Mouse (Mus musculus): ENCODE data around the gene Bahcc1. TPM values are rescaled to one million over a fixed set of nuclear protein-coding genes. Genes with fewer than 3 reads are reported as not detected.

Bahcc1 gene
- polyA plus RNA-seq, 1 experiment from 2014 or later: 20.3 TPM

DNA sequence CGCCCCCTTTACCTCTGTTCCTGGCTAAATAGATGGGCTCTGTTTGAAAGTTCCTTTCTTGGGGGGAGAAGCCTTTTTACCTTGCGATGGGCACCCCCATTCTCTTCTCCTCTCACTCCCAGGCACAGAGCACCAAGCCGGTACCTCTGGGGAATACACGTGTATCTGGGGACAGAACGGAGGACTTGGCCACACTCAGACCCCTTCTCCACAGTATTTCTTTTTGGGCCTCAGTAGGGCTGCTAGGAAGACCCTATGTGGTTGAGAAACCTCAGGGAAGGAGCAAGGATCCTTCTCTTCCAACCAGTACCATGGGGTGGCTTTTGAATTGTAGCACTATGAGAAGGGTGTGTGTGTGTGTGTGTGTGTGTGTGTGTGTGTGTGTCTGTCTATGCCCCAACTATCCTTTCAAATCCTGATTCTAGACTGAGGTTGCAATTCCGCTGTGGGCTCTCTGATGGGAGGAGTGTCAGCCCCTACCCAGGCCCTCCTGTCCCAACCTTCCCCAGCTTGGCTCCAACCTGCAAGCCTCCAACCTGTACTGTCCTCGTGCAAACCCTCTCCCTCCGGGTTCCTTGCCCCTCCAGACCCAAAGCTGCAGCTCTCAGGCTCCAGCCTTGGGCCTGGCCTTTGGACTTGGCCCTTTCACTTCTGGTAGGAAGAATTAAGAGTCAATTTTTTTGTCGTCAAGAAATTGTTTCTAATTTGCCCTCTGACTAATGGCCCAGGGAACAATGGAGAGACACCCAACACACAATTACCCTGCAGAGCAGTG is 4.4 kb upstream of the Bahcc1 start:
- Histone ChIP-seq H3K27ac (peak overlapping the region; percentile 100), H3K9me3 (replicated peaks) (no peaks in the 10 kb centered on the region), H3K4me1 (peaks cover 90% of the 10 kb centered on the region), H3K27me3 (ENCODE audit: low read depth, poor library complexity, severe bottlenecking) (no peaks in the 10 kb centered on the region), H3K36me3 (no peaks in the 10 kb centered on the region), H3K4me3 (peak overlapping the region; percentile 96)
- 39% methylated on average over 9 of the region's 9 CpGs for WGBS
- peak; percentile 44 for DNase-seq (ENCODE audit: low spot score)

DNA sequence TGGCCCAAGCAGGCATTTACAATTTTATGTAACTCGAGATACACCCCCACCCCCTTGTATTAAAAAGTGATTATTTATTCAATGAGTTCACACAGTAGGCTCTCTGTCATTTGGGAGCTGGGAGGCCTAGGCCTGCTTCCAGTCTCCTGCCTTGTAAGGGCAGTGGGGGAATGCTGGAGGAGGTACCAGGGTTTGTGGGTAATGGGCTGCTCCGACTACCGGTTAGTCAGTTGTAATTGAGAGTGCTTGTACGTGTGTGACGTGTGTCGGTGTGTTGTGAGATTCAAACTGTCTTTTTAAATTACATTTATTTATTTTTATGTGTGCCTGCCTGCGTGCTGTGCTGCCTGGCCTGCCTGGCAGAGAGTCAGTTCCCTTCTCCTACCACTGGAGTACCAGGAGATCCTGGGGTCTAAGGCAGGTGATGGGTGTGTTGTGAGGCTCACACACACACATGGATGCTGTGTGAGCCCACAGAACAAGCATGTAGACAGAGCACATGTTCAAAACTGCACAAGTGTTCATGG is 3.8 kb upstream of the Bahcc1 start:
- H3K27me3 ChIP-seq (ENCODE audit: low read depth, poor library complexity, severe bottlenecking): no peaks in the 10 kb centered on the region
- WGBS: 25% methylated on average over 7 of the region's 7 CpGs
- no peaks in the 10 kb centered on the region for H3K36me3 ChIP-seq
- no peak for DNase-seq (ENCODE audit: low spot score)
- peak overlapping the region; percentile 100 for H3K27ac ChIP-seq
- H3K4me3 ChIP-seq: peak overlapping the region; percentile 96
- H3K4me1 ChIP-seq: peaks cover 84% of the 10 kb centered on the region
- no peaks in the 10 kb centered on the region for H3K9me3 ChIP-seq (replicated peaks)

DNA sequence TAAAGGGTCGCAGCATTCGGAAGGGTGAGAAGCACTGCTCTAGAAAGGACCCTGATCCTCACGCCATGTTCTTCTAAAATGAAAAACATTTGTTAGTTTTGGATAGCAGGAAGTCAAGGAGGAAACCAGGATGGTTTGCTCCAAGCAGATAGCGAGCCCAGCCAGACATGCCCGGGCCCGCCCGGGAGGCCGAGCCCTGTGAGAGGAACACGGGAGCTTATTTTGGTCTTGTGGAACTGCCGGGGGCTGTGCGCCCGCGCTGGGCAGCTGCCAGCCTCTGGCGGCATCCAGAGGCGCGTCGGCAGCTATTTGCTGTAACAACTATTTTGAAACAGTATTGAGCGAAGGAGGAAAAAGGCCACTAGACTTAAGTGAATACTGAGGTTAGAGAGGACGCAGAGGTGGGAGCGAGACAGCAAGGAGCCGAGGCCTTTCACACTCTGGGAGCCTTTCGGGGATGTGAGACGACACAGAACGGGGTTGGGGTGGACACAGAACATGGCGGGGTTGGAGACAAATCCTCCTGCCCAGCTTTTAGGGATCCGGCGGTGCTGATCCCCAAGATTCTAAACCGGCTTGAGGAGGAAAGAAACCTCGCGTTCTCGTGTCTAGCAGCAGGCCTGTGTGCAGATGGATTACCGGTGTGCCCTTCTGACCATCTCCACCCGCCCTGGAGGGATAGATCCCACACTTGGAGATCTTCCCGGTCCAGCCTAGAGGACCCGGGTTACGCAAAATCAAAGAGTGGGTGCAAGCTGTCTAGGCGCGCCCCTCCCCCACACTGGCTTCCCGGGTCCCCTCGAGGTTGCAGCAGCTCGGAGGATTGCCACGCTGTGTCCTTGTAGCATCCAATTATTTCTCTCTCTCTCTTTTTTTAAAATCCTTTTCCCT is 2.6 kb upstream of the Bahcc1 start:
- H3K27me3 ChIP-seq (ENCODE audit: low read depth, poor library complexity, severe bottlenecking): no peaks in the 10 kb centered on the region
- DNase-seq (ENCODE audit: low spot score): peak; percentile 77
- H3K27ac ChIP-seq: peak overlapping the region; percentile 100
- H3K4me1 ChIP-seq: peaks cover 72% of the 10 kb centered on the region
- H3K36me3 ChIP-seq: no peaks in the 10 kb centered on the region
- peak overlapping the region; percentile 96 for H3K4me3 ChIP-seq
- under 1% methylated on average over 42 of the region's 42 CpGs for WGBS
- no peaks in the 10 kb centered on the region for H3K9me3 ChIP-seq (replicated peaks)

DNA sequence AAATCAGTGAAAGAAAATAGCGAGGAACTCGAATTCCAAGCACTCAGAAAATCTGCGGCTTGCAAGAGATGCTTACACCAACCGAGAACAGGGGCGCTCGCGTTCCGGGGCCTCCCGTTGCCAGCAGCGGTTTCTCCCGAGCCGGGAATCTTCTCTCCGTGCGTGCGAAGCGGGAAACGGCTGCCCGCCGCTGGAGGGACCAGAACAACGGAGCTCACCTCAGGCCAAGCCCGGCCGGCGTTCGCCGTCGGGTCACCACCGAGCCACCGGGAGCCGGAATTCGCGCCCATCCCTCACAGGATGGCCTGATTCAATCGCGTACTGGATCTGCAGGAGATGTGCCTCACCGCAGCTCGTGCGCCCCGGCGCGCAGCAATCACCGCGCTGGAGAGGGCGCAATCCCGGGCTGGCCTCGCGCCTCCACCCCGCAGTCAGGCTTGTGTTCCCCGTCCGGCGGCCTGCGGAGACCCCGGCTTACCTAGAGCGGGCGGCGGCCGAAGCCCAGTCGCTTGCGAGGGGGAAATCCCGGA is 1.8 kb upstream of the Bahcc1 start:
- DNase-seq (ENCODE audit: low spot score): peak; percentile 84
- Histone ChIP-seq H3K9me3 (replicated peaks) (no peaks in the 10 kb centered on the region), H3K36me3 (no peaks in the 10 kb centered on the region), H3K27me3 (ENCODE audit: low read depth, poor library complexity, severe bottlenecking) (no peaks in the 10 kb centered on the region), H3K27ac (peak overlapping the region; percentile 100), H3K4me3 (peak overlapping the region; percentile 96), H3K4me1 (peaks cover 64% of the 10 kb centered on the region)
- under 1% methylated on average over 58 of the region's 58 CpGs for WGBS

DNA sequence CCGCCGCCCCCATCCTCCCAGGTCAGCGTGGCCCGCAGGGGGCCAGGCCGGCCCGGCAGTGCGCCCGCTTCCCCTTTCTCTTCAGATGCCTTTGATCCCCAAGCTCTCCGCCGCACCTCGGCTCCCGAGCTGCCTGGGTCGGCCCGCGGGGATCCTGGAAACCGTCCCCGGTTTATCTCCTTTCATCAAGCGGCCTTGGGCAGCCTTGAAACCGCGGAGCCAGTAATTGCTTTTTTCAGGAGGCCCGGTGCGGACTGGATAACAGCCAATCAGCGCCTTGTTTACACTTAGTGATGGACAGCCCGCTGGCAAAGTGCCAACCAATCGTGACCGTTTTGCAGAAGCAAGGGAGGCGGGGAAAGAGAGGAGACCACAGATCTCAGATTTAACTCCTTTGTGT is 1.4 kb upstream of the Bahcc1 start:
- Histone ChIP-seq H3K27ac (peak overlapping the region; percentile 100), H3K4me1 (peaks cover 62% of the 10 kb centered on the region), H3K27me3 (ENCODE audit: low read depth, poor library complexity, severe bottlenecking) (no peaks in the 10 kb centered on the region), H3K36me3 (no peaks in the 10 kb centered on the region), H3K9me3 (replicated peaks) (no peaks in the 10 kb centered on the region), H3K4me3 (peak overlapping the region; percentile 96)
- under 1% methylated on average over 27 of the region's 27 CpGs for WGBS
- DNase-seq (ENCODE audit: low spot score): peak; percentile 100

DNA sequence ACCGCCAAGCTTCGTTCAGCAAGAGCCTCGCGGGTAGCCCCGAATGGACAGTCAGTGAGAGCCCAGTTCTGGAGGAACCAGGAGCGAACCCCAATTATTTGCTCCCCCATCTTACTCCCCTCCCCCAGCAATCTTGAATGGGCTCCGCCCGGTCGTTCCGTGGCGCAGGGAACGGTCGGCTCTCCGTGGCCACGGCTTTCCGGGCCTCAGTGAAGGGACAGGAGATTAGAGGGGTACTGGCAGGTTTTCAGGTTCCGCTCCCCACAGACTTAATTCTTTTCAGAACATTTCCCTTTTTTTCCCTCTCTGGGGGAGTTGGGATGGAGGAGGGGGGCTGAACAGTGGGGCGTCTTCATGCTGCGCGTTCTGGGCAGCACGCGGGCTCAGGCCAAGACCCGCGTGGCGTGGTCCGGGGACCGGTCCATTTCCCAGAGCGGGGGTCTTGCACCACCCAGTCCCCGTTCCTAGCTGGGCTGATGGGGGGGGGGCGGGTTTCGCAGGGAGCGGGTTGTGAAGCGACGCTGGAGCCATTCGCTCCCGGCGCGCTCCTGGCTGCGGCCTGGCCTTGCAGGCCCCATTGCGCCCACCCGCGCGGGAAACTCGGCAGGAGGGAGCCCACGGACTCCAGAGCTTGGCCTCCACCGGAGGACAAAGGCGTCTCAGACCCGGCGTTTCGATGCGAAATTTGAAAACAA is 841 bp downstream of the Bahcc1 start:
- no peaks in the 10 kb centered on the region for H3K27me3 ChIP-seq (ENCODE audit: low read depth, poor library complexity, severe bottlenecking)
- H3K4me3 ChIP-seq: peak overlapping the region; percentile 96
- peaks cover 56% of the 10 kb centered on the region for H3K4me1 ChIP-seq
- no peaks in the 10 kb centered on the region for H3K9me3 ChIP-seq (replicated peaks)
- H3K36me3 ChIP-seq: peaks cover 11% of the 10 kb centered on the region
- peak; percentile 81 for DNase-seq (ENCODE audit: low spot score)
- peak overlapping the region; percentile 99 for H3K27ac ChIP-seq
- WGBS: under 1% methylated on average over 51 of the region's 51 CpGs

DNA sequence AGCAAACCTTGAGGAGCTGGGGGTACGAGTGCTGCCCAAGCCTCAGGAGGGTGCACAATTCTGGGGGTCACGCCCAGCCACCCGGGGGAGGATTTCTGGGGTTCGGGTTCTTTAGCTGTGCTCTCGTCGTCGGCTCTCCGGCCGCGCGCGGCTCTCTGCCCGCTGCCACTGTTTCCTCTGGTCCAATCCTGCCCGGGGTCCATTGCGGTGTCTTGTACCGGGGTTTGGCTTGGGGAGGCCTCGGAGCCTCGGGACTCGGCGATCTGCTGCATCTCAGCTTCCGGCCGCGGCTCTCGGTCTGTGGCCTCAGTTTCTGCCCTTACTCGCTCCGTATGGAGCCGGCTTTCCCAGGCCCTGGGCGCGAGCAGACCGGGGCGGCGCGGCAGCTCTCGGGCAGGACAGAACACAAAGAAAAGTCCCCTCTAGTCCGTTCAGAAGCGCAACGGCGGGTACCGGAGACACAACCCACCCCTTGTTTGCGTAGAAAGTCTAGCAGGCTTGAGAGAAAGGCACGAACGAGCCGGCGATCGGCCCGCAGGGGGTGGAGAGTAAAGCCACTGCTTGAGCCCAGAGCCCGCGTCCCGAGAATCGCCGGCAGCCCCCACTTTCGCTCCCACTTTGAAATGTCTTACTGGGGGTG is 1.5 kb downstream of the Bahcc1 start:
- peaks cover 14% of the 10 kb centered on the region for H3K36me3 ChIP-seq
- DNase-seq (ENCODE audit: low spot score): peak; percentile 79
- peak overlapping the region; percentile 96 for H3K4me3 ChIP-seq
- no peaks in the 10 kb centered on the region for H3K9me3 ChIP-seq (replicated peaks)
- H3K27ac ChIP-seq: peak overlapping the region; percentile 99
- whole genome bisulfite sequencing: under 1% methylated on average over 52 of the region's 52 CpGs
- H3K27me3 ChIP-seq (ENCODE audit: low read depth, poor library complexity, severe bottlenecking): no peaks in the 10 kb centered on the region
- peaks cover 56% of the 10 kb centered on the region for H3K4me1 ChIP-seq

DNA sequence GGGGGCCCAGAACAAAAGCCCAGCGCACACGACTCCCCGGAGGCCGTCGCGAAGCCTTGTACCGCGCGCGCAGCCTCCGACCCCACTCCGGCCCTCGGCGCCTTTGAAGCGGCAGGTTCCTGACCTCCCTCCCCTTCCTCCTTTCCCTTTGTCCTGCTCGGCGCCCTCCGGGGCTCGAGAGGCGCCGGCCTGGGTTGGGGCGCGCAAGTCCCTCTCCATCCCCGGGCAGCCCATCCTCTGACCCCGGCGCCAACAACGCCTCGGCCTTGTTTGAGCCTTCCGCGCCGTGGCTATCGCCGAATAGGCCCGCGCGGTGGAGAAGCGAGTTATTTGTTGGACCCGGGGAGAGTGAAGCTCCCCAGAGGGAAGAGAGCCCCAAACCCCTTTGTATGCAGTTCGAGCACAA is 2.0 kb downstream of the Bahcc1 start:
- WGBS: under 1% methylated on average over 39 of the region's 39 CpGs

DNA sequence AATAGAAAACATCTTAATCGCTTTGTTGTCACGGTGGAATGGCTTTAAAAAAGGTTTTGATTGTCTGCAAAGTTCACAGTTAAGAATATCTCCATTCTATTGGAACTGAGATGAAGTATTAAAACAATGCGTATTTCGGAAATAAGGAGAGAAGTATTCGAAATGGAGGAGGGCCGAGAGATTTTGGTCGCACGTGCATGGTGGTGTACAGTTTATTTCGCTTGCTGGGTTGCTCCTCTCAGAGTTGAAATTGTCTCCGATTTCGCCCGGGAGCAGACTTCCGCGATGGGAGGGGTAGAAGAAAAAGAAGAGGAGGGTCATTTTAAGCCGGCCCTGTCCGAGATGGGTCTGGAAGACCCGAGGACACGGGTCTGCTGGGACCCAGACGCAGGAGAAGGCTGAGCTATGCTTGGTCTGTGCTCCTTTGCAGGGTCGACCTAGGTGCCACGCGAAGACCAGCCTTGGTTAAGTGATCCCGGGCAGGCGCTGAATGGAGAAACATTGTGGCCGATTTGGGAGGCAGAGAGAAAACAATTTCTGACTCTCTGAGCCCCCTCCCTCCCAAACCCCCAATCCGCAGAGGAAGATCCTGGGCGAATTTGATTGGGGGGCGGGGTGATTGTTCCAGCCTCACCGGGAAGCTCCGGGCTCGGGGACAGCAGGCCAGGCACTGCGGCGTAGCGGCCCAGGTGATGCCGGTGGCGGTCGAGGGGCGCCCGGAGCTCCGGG is 2.8 kb downstream of the Bahcc1 start:
- Histone ChIP-seq H3K4me1 (peaks cover 57% of the 10 kb centered on the region), H3K27ac (peak overlapping the region; percentile 99), H3K4me3 (peak overlapping the region; percentile 96), H3K9me3 (replicated peaks) (no peaks in the 10 kb centered on the region), H3K36me3 (peaks cover 14% of the 10 kb centered on the region), H3K27me3 (ENCODE audit: low read depth, poor library complexity, severe bottlenecking) (no peaks in the 10 kb centered on the region)
- WGBS: under 1% methylated on average over 40 of the region's 40 CpGs
- peak; percentile 85 for DNase-seq (ENCODE audit: low spot score)

More for the DNA sequence above, 2.0 kb downstream of the Bahcc1 start:
- no peak for DNase-seq (ENCODE audit: low spot score)
- Histone ChIP-seq H3K36me3 (peaks cover 14% of the 10 kb centered on the region), H3K27me3 (ENCODE audit: low read depth, poor library complexity, severe bottlenecking) (no peaks in the 10 kb centered on the region), H3K4me1 (peaks cover 56% of the 10 kb centered on the region), H3K9me3 (replicated peaks) (no peaks in the 10 kb centered on the region), H3K4me3 (peak overlapping the region; percentile 96), H3K27ac (peak overlapping the region; percentile 99)

DNA sequence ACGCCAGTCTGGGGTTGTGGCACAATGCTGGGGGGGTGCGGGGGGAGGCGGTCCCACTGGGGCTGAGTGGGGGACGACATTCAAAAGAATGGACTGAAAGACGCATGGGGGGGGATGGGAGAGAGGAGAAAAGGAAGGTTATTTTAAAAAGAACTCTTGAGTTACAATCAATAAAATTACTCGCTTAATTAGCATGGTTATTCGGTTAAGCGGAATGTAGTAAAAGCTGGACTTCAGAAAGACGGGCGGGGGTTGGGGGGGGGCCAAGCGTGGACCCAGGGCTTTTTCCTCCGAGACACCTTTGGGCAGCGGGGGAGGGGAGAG is 3.3 kb downstream of the Bahcc1 start:
- H3K4me3 ChIP-seq: peak overlapping the region; percentile 96
- H3K9me3 ChIP-seq (replicated peaks): no peaks in the 10 kb centered on the region
- H3K27ac ChIP-seq: peak overlapping the region; percentile 99
- peaks cover 59% of the 10 kb centered on the region for H3K4me1 ChIP-seq
- under 1% methylated on average over 13 of the region's 13 CpGs for WGBS
- H3K27me3 ChIP-seq (ENCODE audit: low read depth, poor library complexity, severe bottlenecking): no peaks in the 10 kb centered on the region
- peaks cover 14% of the 10 kb centered on the region for H3K36me3 ChIP-seq
- no peak for DNase-seq (ENCODE audit: low spot score)

DNA sequence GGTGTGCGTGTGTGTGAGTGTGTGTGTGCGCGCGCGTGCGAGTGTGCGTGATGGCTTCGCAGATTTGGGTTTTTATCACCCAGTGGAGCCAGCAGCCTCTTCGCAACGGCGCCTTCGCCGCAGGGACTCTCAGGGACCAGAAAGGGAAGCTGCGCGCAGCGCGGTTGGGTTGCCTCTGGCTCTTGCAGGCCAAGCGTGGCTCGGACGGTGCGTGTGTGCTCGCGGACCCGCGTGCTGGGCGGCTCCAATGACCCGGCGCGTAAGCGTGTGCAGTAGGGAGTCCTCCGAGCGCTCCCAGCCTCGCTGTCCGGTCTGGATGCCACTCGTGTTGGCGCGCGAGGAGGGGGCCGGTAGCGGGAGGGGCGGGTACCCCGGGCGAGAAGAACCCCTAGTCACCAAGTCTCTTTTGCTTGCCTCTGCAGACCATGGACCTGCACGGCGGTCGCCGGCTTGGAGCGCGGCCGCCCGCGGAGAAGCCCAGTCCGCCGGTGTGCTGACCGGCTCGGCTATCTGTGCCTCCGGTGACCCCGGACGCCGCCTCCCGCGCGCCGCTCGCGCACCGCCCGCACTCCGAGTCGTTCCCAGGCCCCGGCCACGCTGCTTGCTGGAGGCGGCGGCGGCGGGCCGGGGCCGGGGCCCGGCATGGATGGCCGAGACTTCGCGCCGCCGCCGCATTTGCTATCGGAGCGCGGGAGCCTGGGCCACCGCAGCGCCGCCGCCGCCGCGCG is 3.9 kb downstream of the Bahcc1 start:
- no peaks in the 10 kb centered on the region for H3K27me3 ChIP-seq (ENCODE audit: low read depth, poor library complexity, severe bottlenecking)
- DNase-seq (ENCODE audit: low spot score): peak; percentile 82
- H3K27ac ChIP-seq: peak overlapping the region; percentile 99
- peaks cover 60% of the 10 kb centered on the region for H3K4me1 ChIP-seq
- peaks cover 14% of the 10 kb centered on the region for H3K36me3 ChIP-seq
- H3K9me3 ChIP-seq (replicated peaks): no peaks in the 10 kb centered on the region
- under 1% methylated on average over 96 of the region's 96 CpGs for WGBS
- peak overlapping the region; percentile 96 for H3K4me3 ChIP-seq
